Mouse (Mus musculus) hindlimb bud, embryonic 11.5 days (tissue): ENCODE data around the gene Suz12.

Experiments
- DNase-seq: peaks from one replicate; pipeline ENCODE4 v3.0.0-alpha.2; 2012; ENCODE audit warnings: low read depth, low spot score; ENCODE audit errors: extremely low spot score

Suz12 gene

DNA sequence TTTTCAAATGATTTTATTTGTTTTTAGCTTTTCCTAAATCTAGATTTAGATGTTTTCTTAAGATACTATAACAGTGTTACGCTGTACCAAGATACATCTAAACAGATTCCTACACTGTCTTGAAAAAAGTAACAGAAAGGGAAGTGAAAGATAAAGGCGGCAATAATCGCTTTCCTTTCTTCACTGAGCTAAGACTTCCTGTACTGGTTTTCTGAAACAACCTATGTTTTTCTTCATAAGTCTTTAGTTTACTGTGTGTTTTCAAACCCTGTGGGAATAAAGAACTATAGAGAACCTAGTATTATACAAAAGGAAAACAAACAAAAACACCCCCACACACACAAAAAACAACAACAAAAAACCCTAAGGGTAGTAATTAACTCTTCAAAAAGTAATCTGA lies 79.5 kb downstream of the Suz12 start:
- no peak for DNase-seq

DNA sequence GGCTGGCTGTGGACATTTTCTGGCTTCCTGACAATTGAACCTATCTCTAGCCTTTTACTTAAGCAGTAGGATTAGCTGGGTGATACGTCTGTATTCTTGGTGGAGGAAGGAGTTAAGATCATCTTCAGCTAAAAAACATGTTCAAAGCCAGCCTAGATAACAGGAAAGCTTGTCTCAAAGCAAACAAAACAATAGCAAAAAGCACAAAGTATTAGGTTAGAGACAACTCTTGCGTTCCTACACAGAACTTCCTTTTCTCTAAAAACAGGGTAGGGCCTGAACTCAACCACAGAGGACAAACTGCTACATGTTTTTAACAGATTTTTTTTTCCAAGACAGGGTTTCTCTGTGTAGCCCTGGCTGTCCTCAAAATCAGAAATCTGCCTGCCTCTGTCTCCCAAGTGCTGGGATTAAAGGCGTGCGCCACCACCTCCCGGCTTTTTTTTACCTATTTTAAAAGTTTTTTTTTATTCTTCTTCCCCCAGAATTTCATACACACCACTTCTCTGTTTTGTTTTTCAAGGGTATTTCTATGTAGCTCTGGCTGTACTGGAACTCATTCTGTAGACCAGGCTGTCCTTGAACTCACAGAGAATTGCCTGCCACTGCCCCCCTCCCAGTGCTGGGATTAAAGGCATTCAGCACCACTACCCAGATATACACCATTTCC lies 82.8 kb downstream of the Suz12 start:
- no peak for DNase-seq

DNA sequence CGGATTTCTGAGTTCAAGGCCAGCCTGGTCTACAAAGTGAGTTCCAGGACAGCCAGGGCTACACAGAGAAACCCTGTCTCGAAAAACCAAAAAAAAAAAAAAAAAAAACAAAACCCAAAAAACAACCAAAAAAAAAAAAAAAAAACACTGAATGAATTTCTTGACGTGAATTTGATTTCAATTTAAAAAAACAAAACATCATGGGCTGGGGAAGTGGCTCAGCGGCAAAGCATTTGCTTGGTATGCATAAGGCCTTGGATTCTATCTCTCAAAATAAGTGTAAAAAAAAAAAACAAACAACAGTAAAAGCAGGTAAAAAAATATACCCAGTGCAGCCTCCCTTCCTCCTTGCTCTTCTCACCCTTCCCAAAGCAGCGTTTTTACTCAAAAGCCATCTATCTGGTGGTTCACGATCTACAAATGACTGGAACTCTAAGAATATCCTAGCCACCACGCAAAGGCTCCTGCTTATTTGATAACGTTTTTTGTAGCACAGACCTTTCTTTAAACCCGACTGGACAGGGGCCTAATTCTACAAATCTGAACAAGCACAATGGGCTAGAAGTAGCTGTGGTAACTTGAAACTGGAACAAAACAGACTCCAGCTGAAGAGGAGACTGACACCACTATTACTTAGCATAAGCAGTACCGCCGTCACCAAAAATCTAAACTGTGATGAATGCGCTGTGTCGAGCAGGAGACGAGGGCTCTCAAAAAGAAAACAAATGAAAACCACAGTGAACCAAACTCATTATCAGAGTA lies 85.1 kb downstream of the Suz12 start:
- no peak for DNase-seq

DNA sequence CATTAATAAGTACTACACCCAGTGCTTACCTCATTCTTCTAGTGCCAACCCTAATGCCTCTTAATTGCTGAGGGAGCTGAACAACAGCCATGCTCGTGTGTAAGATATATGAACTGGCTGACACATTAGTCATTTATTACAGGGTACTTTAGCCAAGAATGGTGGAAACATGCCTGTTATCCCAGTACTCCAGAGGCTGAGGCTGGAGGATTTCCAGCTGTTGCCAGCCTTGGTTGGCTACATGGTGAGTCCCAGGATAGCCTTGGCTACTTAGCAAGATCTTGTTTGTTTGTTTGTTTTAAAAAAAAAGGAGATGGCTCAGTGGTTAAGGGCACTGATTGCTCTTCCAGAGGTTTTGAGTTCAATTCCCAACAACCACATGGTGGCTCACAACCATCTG lies 85.9 kb downstream of the Suz12 start:
- DNase-seq: no peak

DNA sequence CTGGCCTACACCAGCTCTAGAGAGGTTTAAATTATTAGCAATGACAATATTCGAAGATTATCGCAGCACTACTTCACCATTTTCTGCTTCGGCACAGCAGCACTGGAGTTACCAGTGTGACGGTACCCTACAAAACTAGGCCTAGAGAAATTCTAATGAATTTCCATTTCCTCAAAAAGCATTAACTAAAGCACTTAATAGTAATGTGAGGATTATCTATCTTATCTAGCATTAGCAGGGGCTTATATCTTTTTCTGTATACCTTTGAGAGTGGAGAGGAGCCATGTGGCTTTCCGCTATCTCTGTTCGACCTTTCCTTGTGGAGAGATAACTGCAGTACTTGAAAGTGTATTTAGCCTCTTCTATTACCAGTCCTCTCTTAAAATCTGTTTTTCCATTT lies 86.8 kb downstream of the Suz12 start:
- no peak for DNase-seq

DNA sequence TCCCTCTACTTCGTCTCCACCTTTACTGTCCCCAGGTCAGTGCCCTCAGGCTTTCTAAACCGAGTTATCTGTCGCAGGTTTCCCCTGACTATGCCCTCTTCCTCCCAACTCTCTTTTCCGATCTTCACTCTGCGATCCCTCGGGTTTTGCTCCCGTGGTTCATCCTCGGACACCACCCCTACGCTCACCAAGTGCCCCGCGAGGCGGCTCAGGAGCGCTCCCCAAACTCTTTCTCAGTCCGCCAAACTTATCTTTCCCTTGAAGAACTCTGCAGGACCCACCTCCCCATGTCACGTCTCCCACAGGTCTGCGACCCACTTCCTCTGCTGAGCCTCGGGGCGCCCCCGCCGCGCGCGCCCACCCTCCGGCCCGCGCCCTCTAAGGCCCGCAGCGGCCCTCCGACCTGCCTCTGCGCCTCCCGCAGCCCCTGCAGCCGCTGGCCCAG lies 87.5 kb downstream of the Suz12 start:
- DNase-seq: no peak

DNA sequence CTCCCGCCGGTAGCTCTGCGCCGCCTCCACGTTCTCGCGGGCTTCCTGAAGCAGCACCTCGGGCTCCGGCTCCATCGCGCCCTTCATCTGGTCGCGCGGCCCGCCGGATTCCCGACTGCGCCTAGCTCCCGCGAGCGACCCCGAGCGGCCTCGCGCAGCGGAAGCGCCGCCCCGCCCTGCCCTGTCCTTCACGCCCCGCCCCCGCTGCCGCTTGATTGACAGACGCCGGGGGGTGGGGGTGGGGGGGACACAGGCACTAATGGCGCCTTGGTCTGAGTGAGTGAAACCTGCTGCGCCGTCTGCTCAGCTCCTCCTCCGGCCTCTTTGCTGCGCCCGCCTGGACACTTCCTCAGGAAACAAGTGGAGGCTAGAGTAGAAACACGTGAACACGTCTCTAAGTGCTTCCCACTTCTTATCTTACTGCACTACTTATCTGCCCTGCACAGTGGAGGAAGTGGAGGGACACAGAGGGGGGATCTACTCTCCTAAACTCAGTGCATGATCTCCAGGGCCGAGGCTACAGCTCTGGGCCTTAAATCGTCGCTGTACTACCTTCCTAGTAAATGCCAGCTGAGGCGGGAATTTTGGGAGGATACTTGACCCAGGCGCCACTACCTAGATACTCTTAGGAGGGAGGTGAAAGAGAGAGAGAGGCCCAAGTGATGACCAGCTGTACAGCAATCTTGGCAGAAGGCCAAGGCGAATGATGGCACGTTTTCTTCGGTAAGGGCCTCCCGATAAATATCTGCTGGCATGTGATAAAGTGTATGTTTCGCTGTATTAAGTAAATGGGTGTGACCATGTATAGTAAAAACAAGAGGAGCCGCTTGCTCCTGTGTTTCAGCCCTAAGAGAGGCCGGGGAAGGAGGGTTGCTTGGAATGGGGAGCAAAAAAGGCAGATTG lies 88.2 kb downstream of the Suz12 start, which contains the start of gene Crlf3:
TSS of gene Crlf3 (minus strand) at position 166 of the 903 bp plus-strand sequence.
- peak; percentile 49 for DNase-seq

DNA sequence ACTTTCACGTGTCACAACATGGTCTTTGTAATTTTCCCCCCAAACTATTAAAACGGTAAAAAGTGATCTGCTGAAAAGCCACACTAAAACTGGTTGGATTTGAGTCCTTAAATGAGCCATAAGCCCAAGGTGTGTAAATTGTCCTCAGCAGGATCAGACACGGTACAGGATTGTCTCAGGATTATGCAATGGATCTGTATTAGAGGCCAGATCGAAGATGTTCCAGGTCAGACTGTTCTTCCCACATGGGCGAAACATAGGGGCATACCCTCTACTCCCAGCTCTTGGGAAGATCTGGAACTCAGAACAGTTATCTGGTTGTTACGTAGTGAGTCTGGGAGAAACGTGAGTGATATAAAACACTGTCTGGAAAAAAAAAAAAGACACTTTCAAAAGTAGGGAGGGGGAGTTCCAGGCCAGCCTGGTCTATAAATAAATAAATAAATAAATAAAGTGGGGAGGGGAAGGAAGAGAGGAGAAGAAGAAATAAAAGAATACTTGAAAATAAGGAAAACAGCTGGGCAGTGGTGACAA lies 88.9 kb downstream of the Suz12 start:
- no peak for DNase-seq
